Mouse (Mus musculus) limb, embryonic 14.5 days (tissue): ENCODE data around the gene Fuca1. TPM values are rescaled to one million over a fixed set of nuclear protein-coding genes. Genes with fewer than 3 reads are reported as not detected.

Experiments used
- ATAC-seq: fragments of 200-750 bp; cut with Nextera tagmentation; 2 replicates; pipeline ENCODE4 v1.8.0; 2017; ENCODE audit warnings: low read depth, moderate number of reproducible peaks, moderate TSS enrichment; ENCODE audit not compliant: low FRiP score
- DNase-seq: peaks from one replicate; pipeline ENCODE4 v3.0.0-alpha.2; 2015; ENCODE audit warnings: low spot score
- H3K27ac ChIP-seq: fragments of 300-500 bp; sonication (generic); replicated peaks from 2 replicates; pipeline ENCODE4 v1.5.1; 2014; ENCODE audit warnings: low read depth, mild to moderate bottlenecking, low read length, moderate library complexity, mixed read lengths
- H3K27me3 ChIP-seq: fragments of 300-500 bp; sonication (generic); 2 replicates; pipeline ENCODE4 v1.6.1; 2014; ENCODE audit warnings: low read length, mixed read lengths; ENCODE audit not compliant: control insufficient read depth, insufficient read depth
- H3K36me3 ChIP-seq: fragments of 300-500 bp; sonication (generic); 2 replicates; pipeline ENCODE4 v1.6.1; 2014; ENCODE audit warnings: mild to moderate bottlenecking, low read length, moderate library complexity, mixed read lengths; ENCODE audit not compliant: control insufficient read depth, insufficient read depth
- H3K4me1 ChIP-seq: fragments of 300-500 bp; sonication (generic); 2 replicates; pipeline ENCODE4 v1.6.1; 2014; ENCODE audit warnings: antibody characterized with exemption, low read length, mixed read lengths; ENCODE audit not compliant: control insufficient read depth, insufficient read depth
- H3K4me2 ChIP-seq: fragments of 300-500 bp; sonication (generic); replicated peaks from 2 replicates; pipeline ENCODE4 v1.6.1; 2014; ENCODE audit warnings: low read depth, mild to moderate bottlenecking, low read length, moderate library complexity; ENCODE audit not compliant: severe bottlenecking
- H3K4me3 ChIP-seq: fragments of 300-500 bp; sonication (generic); replicated peaks from 2 replicates; pipeline ENCODE4 v1.5.1; 2014; ENCODE audit warnings: low read length
- H3K9ac ChIP-seq: fragments of 300-500 bp; sonication (generic); 2 replicates; pipeline ENCODE4 v1.6.1; 2014; ENCODE audit warnings: mild to moderate bottlenecking, low read depth, low read length, moderate library complexity; ENCODE audit not compliant: severe bottlenecking
- H3K9me3 ChIP-seq: fragments of 300-500 bp; sonication (generic); 2 replicates; pipeline ENCODE4 v1.6.1; 2016; ENCODE audit warnings: low read length; ENCODE audit not compliant: control insufficient read depth
- POLR2A ChIP-seq: fragments of 200-500 bp; IDR thresholded peaks from 2 replicates; pipeline ENCODE4 v1.8.0; 2012; ENCODE audit warnings: inconsistent platforms, mild to moderate bottlenecking, moderate library complexity, borderline replicate concordance; ENCODE audit not compliant: insufficient read depth, insufficient read length; ENCODE audit errors: extremely low read depth
- WGBS: fragments of 180-500 bp; shearing (Covaris S2); extraction: QIAGEN DNeasy Blood & Tissue Kit; methylation state at CpG from one replicate; pipeline ENCODE4 v1.1.7; 2014; 5-methylcytosine and 5-hydroxymethylcytosine counted together
- polyA plus RNA-seq, 2 experiments: library from polyadenylated mRNA; depleted of rRNA in 1 of 2; stranded (reverse) in 1 of 2; unstranded in 1 of 2; fragments of >200 nt; fragmentation: Nextera tagmentation in 1 of 2; extraction: Ambion mirVana in 1 of 2; gene quantifications; 2 replicates each; pipeline versions ENCODE4 v1.2.1 to v1.2.3; 2012 to 2014

Fuca1 gene
- polyA plus RNA-seq, 2 experiments, result 50.1 to 80.8 TPM

DNA sequence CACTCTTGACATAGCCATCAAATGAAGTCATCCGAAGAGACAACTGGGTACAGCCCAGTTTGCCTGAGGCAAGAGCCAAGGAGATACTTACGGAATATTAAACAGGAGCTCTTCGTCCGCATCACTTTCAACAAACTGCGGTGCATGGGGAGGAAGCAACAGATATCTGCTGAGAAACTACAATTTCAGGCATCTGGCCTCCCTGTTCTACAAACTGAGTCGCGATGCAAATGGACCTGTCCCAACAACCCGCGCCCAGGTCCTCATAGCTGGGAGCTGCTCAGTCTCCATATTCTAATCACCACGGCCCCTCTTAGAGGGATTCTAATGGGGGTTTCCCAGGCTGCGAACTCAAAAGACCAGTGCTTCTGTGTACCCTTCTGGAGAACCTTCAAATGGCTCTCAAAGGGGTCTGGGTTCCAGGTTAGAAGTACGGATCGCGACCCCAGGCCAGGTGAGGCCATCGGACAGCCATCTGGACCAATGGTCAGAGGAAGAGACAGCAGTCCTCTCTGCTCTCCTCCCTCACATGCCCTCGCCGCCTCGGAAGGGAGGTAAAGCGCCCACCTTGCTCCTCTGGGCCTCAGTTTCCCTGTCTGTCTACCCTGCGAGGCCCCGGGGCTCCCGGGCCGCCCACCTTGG lies 65.9 kb downstream of the Fuca1 start:
- peak overlapping the region; percentile 90 for H3K9ac ChIP-seq
- 11% methylated on average over 23 of the region's 23 CpGs for WGBS
- no peak for ATAC-seq
- peak overlapping the region; percentile 93 for H3K4me3 ChIP-seq
- H3K27ac ChIP-seq, result peak overlapping the region; percentile 77
- peaks cover 29% of the 10 kb centered on the region for H3K36me3 ChIP-seq
- no peaks in the 10 kb centered on the region for H3K27me3 ChIP-seq
- no peak for TF ChIP-seq POLR2A
- H3K4me2 ChIP-seq, result peak overlapping the region; percentile 79
- peaks cover 11% of the 10 kb centered on the region for H3K4me1 ChIP-seq
- H3K9me3 ChIP-seq, result no peaks in the 10 kb centered on the region
- DNase-seq, result no peak

DNA sequence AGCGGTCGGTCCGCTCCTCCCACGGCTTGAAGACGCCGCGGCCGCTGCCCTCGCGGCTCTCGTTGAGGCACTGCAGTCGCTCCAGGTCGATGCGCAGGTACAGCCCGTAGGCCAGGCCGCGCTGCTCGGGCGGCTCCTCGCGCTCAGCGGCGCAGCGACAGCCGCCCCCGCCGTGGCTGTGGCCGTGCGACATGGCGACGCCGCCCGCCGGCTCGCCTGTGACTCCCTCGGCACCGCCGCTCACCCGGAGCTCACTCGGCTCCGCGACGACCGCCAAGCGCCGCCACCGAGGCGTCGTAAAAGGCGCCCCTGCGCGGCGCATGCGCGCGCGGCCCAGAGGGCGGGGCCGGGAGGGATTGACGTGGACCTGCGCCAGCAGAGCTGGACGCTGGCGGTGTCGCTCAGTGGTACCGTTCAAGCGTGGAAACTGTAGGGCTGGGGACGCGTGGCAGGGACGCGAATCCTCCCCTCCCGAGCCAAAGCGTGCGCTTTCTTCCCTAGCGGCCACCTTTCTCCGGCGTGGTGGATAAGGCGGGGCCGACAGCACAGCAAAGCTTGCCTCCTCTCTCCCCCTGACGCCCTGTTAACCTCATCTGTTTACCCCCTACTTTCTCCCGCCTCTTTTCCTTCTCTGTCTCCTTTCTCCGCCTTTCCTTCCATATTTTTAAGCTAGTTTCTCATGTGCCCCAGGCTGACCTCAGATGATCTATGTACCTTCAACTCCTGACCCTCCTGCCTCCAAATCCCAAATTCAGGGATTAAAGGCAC lies 66.6 kb downstream of the Fuca1 start, which contains the start of gene Pithd1:
Pithd1 (minus strand) TSS at position 322 of the 768 bp plus-strand sequence.
- Histone ChIP-seq H3K9me3 (no peaks in the 10 kb centered on the region), H3K27ac (peak within 1 kb of the TSS; percentile 77), H3K4me2 (peak within 1 kb of the TSS; percentile 79), H3K4me1 (peaks cover 11% of the 10 kb centered on the region), H3K36me3 (peaks cover 22% of the 10 kb centered on the region), H3K4me3 (peak within 1 kb of the TSS; percentile 93), H3K9ac (peak within 1 kb of the TSS; percentile 90), H3K27me3 (no peaks in the 10 kb centered on the region)
- ATAC-seq, result peak; percentile 88
- peak; percentile 87 for DNase-seq
- under 1% methylated on average over 53 of the region's 81 CpGs for WGBS
- TF ChIP-seq POLR2A, result peak; percentile 89; the same call in 1 of the 2 replicates

DNA sequence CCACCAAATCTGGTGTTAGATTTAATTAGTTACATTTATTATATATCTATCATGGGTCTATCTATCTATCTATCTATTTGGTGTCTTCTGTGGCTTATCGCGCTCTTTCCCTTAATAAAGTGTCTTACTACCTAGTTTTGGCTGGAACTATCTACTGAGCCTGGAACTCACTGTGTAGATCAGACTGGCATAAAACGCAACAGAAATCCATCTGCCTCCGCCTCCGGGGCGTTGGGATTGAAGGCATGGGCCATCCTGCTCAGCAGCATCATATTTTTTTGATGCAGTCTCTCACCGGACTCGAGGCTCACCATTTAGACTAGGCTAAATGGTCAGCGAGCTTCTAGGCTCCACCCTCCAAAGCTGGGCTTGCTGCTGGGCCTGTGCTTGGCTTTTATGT lies 67.2 kb downstream of the Fuca1 start:
- DNase-seq (no peak), ATAC-seq (no peak)
- no peaks in the 10 kb centered on the region for H3K9me3 ChIP-seq
- 64% methylated on average over 9 of the region's 9 CpGs for WGBS
- H3K4me1 ChIP-seq, result peaks cover 11% of the 10 kb centered on the region
- H3K36me3 ChIP-seq, result peaks cover 22% of the 10 kb centered on the region
- peak overlapping the region; percentile 93 for H3K4me3 ChIP-seq
- H3K9ac ChIP-seq, result peak overlapping the region; percentile 90
- no peak for TF ChIP-seq POLR2A
- H3K27ac ChIP-seq, result peak overlapping the region; percentile 77
- H3K27me3 ChIP-seq, result no peaks in the 10 kb centered on the region
- peak overlapping the region; percentile 79 for H3K4me2 ChIP-seq

Other genes starting within 250 kb of the Fuca1 start
- gene Ifnlr1, start 234.4 kb upstream of the Fuca1 start, polyA plus RNA-seq (2012; rRNA removed), result 3.1 and 3.4 TPM in 2 replicates
- 1.1 and 2.0 TPM in 2 replicates for gene Ifnlr1, start 234.4 kb upstream of the Fuca1 start, polyA plus RNA-seq (2014; fragmentation: Nextera tagmentation; extraction: Ambion mirVana)
- 1.2 and 1.6 TPM in 2 replicates for gene Il22ra1, start 192.6 kb upstream of the Fuca1 start, polyA plus RNA-seq (2012; rRNA removed)
- 0.79 and 1.2 TPM in 2 replicates for gene Il22ra1, start 192.6 kb upstream of the Fuca1 start, polyA plus RNA-seq (2014; fragmentation: Nextera tagmentation; extraction: Ambion mirVana)
- gene Myom3, start 161.0 kb upstream of the Fuca1 start, polyA plus RNA-seq (2012; rRNA removed), result 8.1 and 12.7 TPM in 2 replicates
- gene Myom3, start 161.0 kb upstream of the Fuca1 start, polyA plus RNA-seq (2014; fragmentation: Nextera tagmentation; extraction: Ambion mirVana), result 2.5 and 5.0 TPM in 2 replicates
- gene Srsf10, start 65.0 kb upstream of the Fuca1 start, polyA plus RNA-seq (2012; rRNA removed), result 139 and 145 TPM in 2 replicates
- 258 and 273 TPM in 2 replicates for gene Srsf10, start 65.0 kb upstream of the Fuca1 start, polyA plus RNA-seq (2014; fragmentation: Nextera tagmentation; extraction: Ambion mirVana)
- 105 and 106 TPM in 2 replicates for gene Pnrc2, start 46.9 kb upstream of the Fuca1 start, polyA plus RNA-seq (2012; rRNA removed)
- gene Pnrc2, start 46.9 kb upstream of the Fuca1 start, polyA plus RNA-seq (2014; fragmentation: Nextera tagmentation; extraction: Ambion mirVana), result 165 and 178 TPM in 2 replicates
- gene Cnr2, start 25.3 kb upstream of the Fuca1 start, polyA plus RNA-seq (2012; rRNA removed), result 0.70 TPM in 2 replicates
- gene Cnr2, start 25.3 kb upstream of the Fuca1 start, polyA plus RNA-seq (2014; fragmentation: Nextera tagmentation; extraction: Ambion mirVana), result 0.57 and 0.94 TPM in 2 replicates
- 60.8 and 69.7 TPM in 2 replicates for gene Hmgcl, start 25.7 kb downstream of the Fuca1 start, polyA plus RNA-seq (2012; rRNA removed)
- gene Hmgcl, start 25.7 kb downstream of the Fuca1 start, polyA plus RNA-seq (2014; fragmentation: Nextera tagmentation; extraction: Ambion mirVana), result 93.4 and 97.6 TPM in 2 replicates
- gene Gale, start 43.0 kb downstream of the Fuca1 start, polyA plus RNA-seq (2012; rRNA removed), result 83.7 and 101 TPM in 2 replicates
- gene Gale, start 43.0 kb downstream of the Fuca1 start, polyA plus RNA-seq (2014; fragmentation: Nextera tagmentation; extraction: Ambion mirVana), result 52.0 and 59.3 TPM in 2 replicates
- 106 and 133 TPM in 2 replicates for gene Lypla2, start 51.9 kb downstream of the Fuca1 start, polyA plus RNA-seq (2012; rRNA removed)
- 105 and 117 TPM in 2 replicates for gene Lypla2, start 51.9 kb downstream of the Fuca1 start, polyA plus RNA-seq (2014; fragmentation: Nextera tagmentation; extraction: Ambion mirVana)
- 49.1 and 50.2 TPM in 2 replicates for gene Pithd1, start 66.5 kb downstream of the Fuca1 start, polyA plus RNA-seq (2012; rRNA removed)
- gene Pithd1, start 66.5 kb downstream of the Fuca1 start, polyA plus RNA-seq (2014; fragmentation: Nextera tagmentation; extraction: Ambion mirVana), result 52.6 and 59.9 TPM in 2 replicates
- 21.6 and 28.1 TPM in 2 replicates for gene Eloa, start 101.0 kb downstream of the Fuca1 start, polyA plus RNA-seq (2012; rRNA removed)
- gene Eloa, start 101.0 kb downstream of the Fuca1 start, polyA plus RNA-seq (2014; fragmentation: Nextera tagmentation; extraction: Ambion mirVana), result 50.5 and 50.8 TPM in 2 replicates
- gene Rpl11, start 132.7 kb downstream of the Fuca1 start, polyA plus RNA-seq (2012; rRNA removed), result 1,058 and 1,343 TPM in 2 replicates
- 547 and 591 TPM in 2 replicates for gene Rpl11, start 132.7 kb downstream of the Fuca1 start, polyA plus RNA-seq (2014; fragmentation: Nextera tagmentation; extraction: Ambion mirVana)
- gene Id3, start 222.8 kb downstream of the Fuca1 start, polyA plus RNA-seq (2012; rRNA removed), result 417 and 561 TPM in 2 replicates
- 500 and 565 TPM in 2 replicates for gene Id3, start 222.8 kb downstream of the Fuca1 start, polyA plus RNA-seq (2014; fragmentation: Nextera tagmentation; extraction: Ambion mirVana)